Comparison of ENCODE assay signal across 24 mouse cellular contexts in genomic region chr11:79935766-79936165, GRCm38 (mm10). TPM values are rescaled to one million over a fixed set of nuclear protein-coding genes. Genes with fewer than 3 reads are reported as not detected.
DNase-seq lines count a peak whose midpoint lies in the region; ATAC-seq and TF ChIP-seq lines count a peak whose summit lies in the region.
"Had no signal": no experiment of that assay in that cellular context is flagged by ENCODE, and none has a peak within 500 bp of the region (broad histone marks: within the 10 kb centered on the region; RNA-seq: fewer than 3 reads in every experiment).

No protein-coding gene starts in this region.

- DNase-seq in kidney, postnatal 0 days (ENCODE audit: low spot score): no peak
- DNase-seq in kidney, adult 2 months: no peak
- DNase-seq in 3T3-L1 (ENCODE audit: low read depth, low spot score) (peak; percentile 27), CH12.LX (ENCODE audit: extremely low read depth) (peak; percentile 17), R1 (ENCODE audit: low read depth, low spot score) (peak; percentile 54)
- no peak for DNase-seq in urinary bladder, postnatal 10 days (ENCODE audit: low spot score)
- DNase-seq: cerebellum, adult 18-20 months; cerebellum, postnatal 14 days; gastrocnemius, postnatal 14 days; heart, adult 11 months; kidney, adult 11 months; liver; lung, postnatal 36 days; right cerebral cortex, postnatal 14 days; spleen, adult 18-20 months had no signal

- peak; percentile 32; the same call in 1 of the 2 replicates for TF ChIP-seq CTCF in kidney, postnatal 0 days (IDR thresholded peaks at IDR 0.05; ENCODE audit: low read depth)
- TF ChIP-seq CTCF in kidney, adult 2 months (conservative IDR thresholded peaks at IDR 0.05; ENCODE audit: insufficient read depth, insufficient read length, low read depth, low read length): no peak
- TF ChIP-seq CTCF in CH12.LX (conservative IDR thresholded peaks at IDR 0.05 in 1 of 2, IDR thresholded peaks at IDR 0.05 in 1 of 2; ENCODE audit: low read depth in 2 of 2, low read length in 2 of 2): peak; percentile 25; a peak in 3 of 4 replicates

- TF ChIP-seq RAD21 in CH12.LX (IDR thresholded peaks at IDR 0.05; ENCODE audit: low read depth, low read length): no peak

- in situ Hi-C loops in CH12.LX (cut with MboI; ENCODE audit: low pct_ligation_motif_present, low pct_unique_long_range_greater_than_20kb, low sequenced_read_pairs): no loop called here

- ATAC-seq in kidney, postnatal 0 days (replicated peaks; ENCODE audit: low FRiP score, low read depth): no peak
- no peak for ATAC-seq in cerebellum, adult (ENCODE audit: insufficient number of reproducible peaks, low FRiP score, low TSS enrichment)
- ATAC-seq: forebrain, embryonic 15.5 days; hindbrain, embryonic 16.5 days; midbrain, embryonic 13.5 days had no signal

- H3K9me3 ChIP-seq in kidney, postnatal 0 days (replicated peaks; ENCODE audit: low read length): no peaks in the 10 kb centered on the region
- H3K9me3 ChIP-seq in CH12.LX (replicated peaks; ENCODE audit: low read length): no peaks in the 10 kb centered on the region
- H3K9me3 ChIP-seq: forebrain, embryonic 15.5 days; limb, embryonic 10.5 days; lung, embryonic 15.5 days; megakaryocyte, embryonic 14.5 days; midbrain, embryonic 13.5 days; neural tube, embryonic 12.5 days had no signal

- no peaks in the 10 kb centered on the region for H3K4me1 ChIP-seq in kidney, postnatal 0 days (replicated peaks; ENCODE audit: insufficient read depth, low read length)
- H3K4me1 ChIP-seq in kidney, adult 2 months (ENCODE audit: control insufficient read depth, insufficient read depth, low read length): no peaks in the 10 kb centered on the region
- no peaks in the 10 kb centered on the region for H3K4me1 ChIP-seq in CH12.LX (ENCODE audit: control insufficient read depth in 1 of 2, insufficient read depth in 2 of 2)
- H3K4me1 ChIP-seq: forebrain, embryonic 15.5 days; limb, embryonic 10.5 days; lung, embryonic 15.5 days; megakaryocyte, embryonic 14.5 days; midbrain, embryonic 13.5 days; neural tube, embryonic 12.5 days had no signal

- TF ChIP-seq POLR2A in kidney, adult 2 months (IDR thresholded peaks at IDR 0.05; ENCODE audit: low read depth, low read length): no peak
- no peak for TF ChIP-seq POLR2A in CH12.LX (IDR thresholded peaks at IDR 0.05; ENCODE audit: low read depth, low read length)

- no peak for TF ChIP-seq EP300 in CH12.LX (IDR thresholded peaks at IDR 0.05; ENCODE audit: low read length)

- no peaks in the 10 kb centered on the region; the same call in 1 of the 2 replicates for H3K79me2 ChIP-seq in CH12.LX (replicated peaks; ENCODE audit: control insufficient read depth, extremely low read depth, insufficient read depth, poor library complexity, severe bottlenecking)

- 88% methylated on average over 9 of the region's 9 CpGs for WGBS in kidney, postnatal 0 days
- WGBS in kidney, adult 2 months: 81% methylated on average over 9 of the region's 9 CpGs

- H3K27ac ChIP-seq in kidney, postnatal 0 days: no peak overlapping the region
- no peak overlapping the region for H3K27ac ChIP-seq in kidney, adult 2 months (ENCODE audit: insufficient read depth, low read depth, low read length)
- H3K27ac ChIP-seq in CH12.LX (ENCODE audit: insufficient read depth, low read depth): no peak overlapping the region
- H3K27ac ChIP-seq: forebrain, embryonic 15.5 days; limb, embryonic 10.5 days; lung, embryonic 15.5 days; midbrain, embryonic 13.5 days; neural tube, embryonic 12.5 days had no signal

- no peak overlapping the region for H3K4me2 ChIP-seq in kidney, postnatal 0 days (ENCODE audit: low read length)
- H3K4me2 ChIP-seq in CH12.LX (ENCODE audit: insufficient read depth, low read depth, poor library complexity, severe bottlenecking): no peak overlapping the region
- H3K4me2 ChIP-seq: forebrain, embryonic 15.5 days; heart, embryonic 11.5 days; lung, embryonic 15.5 days; midbrain, embryonic 13.5 days; neural tube, embryonic 12.5 days had no signal

- H3K4me3 ChIP-seq in kidney, postnatal 0 days (replicated peaks; ENCODE audit: low read depth, low read length): no peak overlapping the region
- no peak overlapping the region for H3K4me3 ChIP-seq in kidney, adult 2 months (ENCODE audit: insufficient read depth, low read depth, low read length)
- H3K4me3 ChIP-seq in CH12.LX (replicated peaks in 1 of 3; ENCODE audit: low read depth in 2 of 3, low read length in 2 of 3, poor library complexity in 1 of 3): no peak overlapping the region
- H3K4me3 ChIP-seq: forebrain, embryonic 15.5 days; limb, embryonic 10.5 days; lung, embryonic 15.5 days; megakaryocyte, embryonic 14.5 days; midbrain, embryonic 13.5 days; neural tube, embryonic 12.5 days had no signal

- no peaks in the 10 kb centered on the region for H3K27me3 ChIP-seq in kidney, postnatal 0 days (ENCODE audit: insufficient read depth, low read length)
- no peaks in the 10 kb centered on the region for H3K27me3 ChIP-seq in kidney, adult 2 months (replicated peaks; ENCODE audit: control insufficient read depth, insufficient read depth, low read length)
- H3K27me3 ChIP-seq in CH12.LX (replicated peaks): no peaks in the 10 kb centered on the region
- H3K27me3 ChIP-seq: forebrain, embryonic 15.5 days; lung, embryonic 15.5 days; megakaryocyte, embryonic 14.5 days; midbrain, embryonic 13.5 days; neural tube, embryonic 12.5 days had no signal

- no peak overlapping the region for H3K9ac ChIP-seq in kidney, postnatal 0 days (ENCODE audit: low read depth, low read length)
- H3K9ac ChIP-seq in CH12.LX (ENCODE audit: insufficient read depth, low read depth): no peak overlapping the region
- H3K9ac ChIP-seq: forebrain, embryonic 15.5 days; lung, embryonic 15.5 days; midbrain, embryonic 13.5 days; neural tube, embryonic 12.5 days had no signal

- dilution Hi-C loops in CH12.LX (cut with MboI; ENCODE audit: extremely low pct_ligation_motif_present, extremely low pct_unique_long_range_greater_than_20kb, low sequenced_read_pairs): no loop called here

- H3K36me3 ChIP-seq in kidney, postnatal 0 days (ENCODE audit: insufficient read depth, low read length): peaks cover 31% of the 10 kb centered on the region
- peaks cover 7% of the 10 kb centered on the region for H3K36me3 ChIP-seq in kidney, adult 2 months (ENCODE audit: control insufficient read depth, insufficient read depth, low read length)
- peaks cover 60 to 91% of the 10 kb centered on the region in 2 experiments for H3K36me3 ChIP-seq in CH12.LX (replicated peaks in 1 of 2; ENCODE audit: control insufficient read depth in 1 of 2, insufficient read depth in 1 of 2, low read length in 1 of 2)

TF ChIP-seq in CH12.LX, 34 proteins besides CTCF, POLR2A, EP300 and RAD21:
- no peak for TF ChIP-seq JUND (conservative IDR thresholded peaks at IDR 0.05; ENCODE audit: low read depth, low read length)
- no peak for TF ChIP-seq E2F4 (IDR thresholded peaks at IDR 0.05; ENCODE audit: insufficient replicate concordance, low read depth, low read length)
- no peak for TF ChIP-seq MAZ (IDR thresholded peaks at IDR 0.05; ENCODE audit: low read depth, low read length)
- no peak for TF ChIP-seq USF2 (conservative IDR thresholded peaks at IDR 0.05; ENCODE audit: low read depth, low read length)
- TF ChIP-seq UBTF (IDR thresholded peaks at IDR 0.05; ENCODE audit: low read depth, low read length): no peak
- no peak for TF ChIP-seq CHD1 (IDR thresholded peaks at IDR 0.05; ENCODE audit: low read depth, low read length)
- no peak for TF ChIP-seq USF1 (IDR thresholded peaks at IDR 0.05; ENCODE audit: low read depth, low read length)
- TF ChIP-seq BHLHE40 (IDR thresholded peaks at IDR 0.05; ENCODE audit: low read depth, low read length): no peak
- TF ChIP-seq ELF1 (IDR thresholded peaks at IDR 0.05; ENCODE audit: low read depth, low read length): no peak
- TF ChIP-seq HCFC1 (IDR thresholded peaks at IDR 0.05; ENCODE audit: low read depth, low read length): no peak
- TF ChIP-seq MXI1 (IDR thresholded peaks at IDR 0.05; ENCODE audit: low read depth, low read length): no peak
- no peak for TF ChIP-seq GABPA (IDR thresholded peaks at IDR 0.05; ENCODE audit: insufficient replicate concordance, low read depth, low read length)
- TF ChIP-seq ETS1 (conservative IDR thresholded peaks at IDR 0.05; ENCODE audit: low read depth, low read length): no peak
- no peak for TF ChIP-seq KAT2A (IDR thresholded peaks at IDR 0.05; ENCODE audit: insufficient replicate concordance, low read length)
- no peak for TF ChIP-seq MYC (IDR thresholded peaks at IDR 0.05; ENCODE audit: low read depth, low read length)
- no peak for TF ChIP-seq NELFE (IDR thresholded peaks at IDR 0.05; ENCODE audit: low read depth, low read length)

RNA-seq across cellular contexts. Expression of gene Utp6, which starts 26.4 kb away (rescaled TPM):
- polyA plus RNA-seq in kidney, postnatal 0 days (2015; fragmentation: Nextera tagmentation; extraction: Ambion mirVana): 33.1 and 34.7 TPM in 2 replicates
- 7.7 and 10.3 TPM in 2 replicates for polyA plus RNA-seq in kidney, adult 2 months (2012; rRNA removed)
- total RNA-seq in CH12.LX (2012; rRNA removed) (78.8 and 103 TPM in 2 replicates), CH12.LX (2014; rRNA removed) (117 and 122 TPM in 2 replicates)
- polyA plus RNA-seq in CH12.LX (2012; ENCODE audit: insufficient read length, low read depth): 148 and 186 TPM in 2 replicates

RNA-seq across cellular contexts. Expression of gene Suz12, which starts 57.1 kb away (rescaled TPM):
- 14.5 and 15.2 TPM in 2 replicates for polyA plus RNA-seq in kidney, postnatal 0 days (2015; fragmentation: Nextera tagmentation; extraction: Ambion mirVana)
- 4.3 and 5.7 TPM in 2 replicates for polyA plus RNA-seq in kidney, adult 2 months (2012; rRNA removed)
- total RNA-seq in CH12.LX (2012; rRNA removed): 56.7 and 61.9 TPM in 2 replicates
- 160 and 171 TPM in 2 replicates for total RNA-seq in CH12.LX (2014; rRNA removed)
- polyA plus RNA-seq in CH12.LX (2012; ENCODE audit: insufficient read length, low read depth): 106 and 124 TPM in 2 replicates

Comparison
In these comparisons a context has a peak if more than half of its experiments do, and no peak if none do; other contexts are left out.
1. DNase-seq: peak in 3T3-L1 (single experiment), CH12.LX (single experiment) and R1 (single experiment); none in kidney, postnatal 0 days (single experiment), kidney, adult 2 months (single experiment) and urinary bladder, postnatal 10 days (single experiment).